Mouse (Mus musculus) cerebral cortex, adult 2 months (tissue): ENCODE data around the gene Cfap97d1.

Experiments used
- WGBS: fragments of 180-500 bp; shearing (Covaris S2); methylation state at CpG from one replicate; pipeline ENCODE4 v1.1.7; 2018; 5-methylcytosine and 5-hydroxymethylcytosine counted together

The Cfap97d1 gene

DNA sequence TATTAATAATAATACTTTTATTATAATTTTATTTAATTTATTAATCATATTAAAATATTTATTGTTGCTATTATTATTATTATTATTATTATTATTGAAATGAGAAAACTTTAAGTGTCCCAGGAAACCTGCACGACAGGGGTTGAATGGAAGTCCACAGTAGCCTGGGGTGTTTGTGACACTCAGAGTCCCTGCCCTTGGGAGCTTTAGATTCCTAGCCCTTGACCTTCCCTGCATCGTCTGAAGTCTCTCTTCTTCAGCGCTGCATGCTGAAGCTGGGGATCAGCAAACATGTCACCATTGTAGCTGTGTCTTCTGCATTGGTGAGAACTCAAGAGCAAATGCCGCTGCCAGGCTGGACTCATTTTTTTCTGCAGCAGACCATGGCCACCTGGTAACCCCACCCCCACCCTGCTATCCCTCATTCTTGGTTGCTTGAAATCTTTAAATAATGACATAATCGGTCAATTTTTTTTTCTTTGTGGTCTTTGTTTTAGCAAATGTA lies 51.4 kb downstream of the Cfap97d1 start:
- WGBS: 91% methylated on average over 5 of the region's 5 CpGs

DNA sequence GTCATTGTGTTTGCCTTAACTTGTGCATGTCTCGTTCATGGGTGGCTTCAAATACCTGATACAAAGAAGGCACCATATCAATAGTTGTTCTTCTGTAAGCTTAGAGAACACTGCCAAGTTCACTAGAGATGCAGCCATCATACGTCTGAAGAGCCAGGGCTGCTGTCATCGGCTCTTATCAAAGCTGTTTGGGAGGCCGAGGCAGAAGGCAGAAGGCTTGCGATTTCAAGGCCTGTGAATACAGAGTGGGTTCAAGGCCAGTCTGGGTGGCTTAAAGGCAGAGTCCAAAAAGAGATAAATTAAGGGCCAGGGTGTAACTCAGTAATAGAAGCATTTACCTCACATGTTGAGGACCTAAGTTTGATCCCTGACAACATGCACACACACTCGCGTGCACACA lies 52.3 kb downstream of the Cfap97d1 start:
- 93% methylated on average over 7 of the region's 7 CpGs for WGBS

DNA sequence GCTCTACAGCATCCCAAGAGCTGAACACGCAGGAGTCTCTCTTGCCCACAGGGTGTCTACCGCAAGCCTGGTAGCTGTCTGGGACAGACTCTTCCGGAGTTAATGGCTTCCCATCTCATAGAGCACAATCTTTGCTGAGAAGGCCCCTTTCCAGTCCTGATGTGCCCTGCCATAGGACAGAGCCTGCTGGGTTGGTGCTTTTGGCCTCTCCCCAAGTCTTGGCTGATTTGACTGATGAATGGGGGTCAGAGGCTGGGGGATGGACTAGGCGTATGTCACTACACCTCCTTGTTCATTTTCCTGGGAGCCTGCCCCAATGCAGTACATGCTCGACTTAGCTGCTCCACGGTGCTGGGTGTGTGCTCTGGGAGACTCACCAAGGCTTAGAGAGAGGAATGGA lies 53.7 kb downstream of the Cfap97d1 start:
- 85% methylated on average over 6 of the region's 6 CpGs for WGBS

DNA sequence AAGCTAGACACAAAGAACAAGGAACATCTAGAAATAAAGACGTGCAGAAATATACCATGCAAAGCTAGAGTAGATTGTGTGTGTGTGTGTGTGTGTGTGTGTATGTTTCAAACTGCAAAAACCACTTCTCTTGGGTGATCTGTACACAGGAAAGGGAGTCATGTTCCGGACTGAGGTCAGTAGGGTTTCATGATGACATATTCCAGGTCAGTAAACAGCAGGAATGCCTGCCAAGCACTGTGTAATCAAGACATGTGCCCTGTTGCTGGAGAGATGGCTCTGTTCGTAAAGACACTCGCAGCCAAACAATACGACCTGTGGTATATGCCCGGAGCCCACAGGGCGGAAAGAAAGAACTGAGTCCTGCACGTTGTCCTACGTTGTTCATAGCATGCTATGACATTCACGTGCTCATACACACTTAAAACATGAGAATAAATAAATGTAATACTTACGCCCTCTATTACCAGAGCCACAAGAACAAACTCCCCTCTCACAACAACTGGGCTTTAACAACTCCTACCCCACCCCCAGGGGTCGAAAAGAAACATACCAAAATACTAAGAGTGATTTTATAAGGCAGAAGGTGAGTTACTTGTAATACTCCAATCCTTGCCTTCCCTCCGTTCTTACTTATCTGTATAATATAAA lies 55.5 kb downstream of the Cfap97d1 start:
- 77% methylated on average over 13 of the region's 13 CpGs for WGBS

DNA sequence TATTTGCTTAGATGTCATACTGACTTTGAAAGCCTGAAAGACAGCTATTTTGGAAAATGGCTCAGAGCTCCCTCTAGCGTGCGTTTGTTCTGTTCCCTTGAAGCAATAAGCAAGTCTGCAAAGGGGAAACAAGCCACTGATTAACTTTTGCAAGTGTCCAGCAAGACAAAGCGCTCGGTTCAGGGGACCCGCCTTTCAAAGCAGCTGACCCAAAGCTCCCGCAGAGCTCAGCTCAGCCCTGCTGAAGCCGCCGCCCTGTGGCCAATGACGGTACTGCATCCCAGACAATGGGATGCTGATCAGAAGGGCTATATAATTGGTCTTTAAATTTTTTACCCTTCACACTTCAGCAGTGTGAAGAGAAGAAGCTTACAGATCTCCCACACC lies 56.1 kb downstream of the Cfap97d1 start:
- 1% methylated on average over 9 of the region's 9 CpGs for WGBS

DNA sequence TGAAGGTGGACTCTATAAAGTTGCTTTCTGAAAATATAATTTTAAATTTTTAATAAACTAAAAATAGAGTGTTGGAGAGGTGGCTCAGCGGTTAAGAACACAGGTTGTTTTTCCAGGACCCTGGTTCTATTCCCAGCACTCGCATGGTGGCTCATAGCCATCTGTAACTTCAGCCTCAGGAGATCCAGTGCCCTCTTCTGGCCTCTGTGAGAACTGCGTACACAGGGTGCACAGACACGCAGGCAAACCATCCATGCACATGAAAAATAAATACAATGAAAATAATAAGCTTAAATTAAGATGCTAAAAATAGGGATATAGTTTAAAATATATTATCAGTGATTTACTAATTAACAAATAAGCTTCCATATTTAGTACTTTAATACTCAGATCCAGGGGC lies 56.6 kb downstream of the Cfap97d1 start:
- 78% methylated on average over 4 of the region's 4 CpGs for WGBS

DNA sequence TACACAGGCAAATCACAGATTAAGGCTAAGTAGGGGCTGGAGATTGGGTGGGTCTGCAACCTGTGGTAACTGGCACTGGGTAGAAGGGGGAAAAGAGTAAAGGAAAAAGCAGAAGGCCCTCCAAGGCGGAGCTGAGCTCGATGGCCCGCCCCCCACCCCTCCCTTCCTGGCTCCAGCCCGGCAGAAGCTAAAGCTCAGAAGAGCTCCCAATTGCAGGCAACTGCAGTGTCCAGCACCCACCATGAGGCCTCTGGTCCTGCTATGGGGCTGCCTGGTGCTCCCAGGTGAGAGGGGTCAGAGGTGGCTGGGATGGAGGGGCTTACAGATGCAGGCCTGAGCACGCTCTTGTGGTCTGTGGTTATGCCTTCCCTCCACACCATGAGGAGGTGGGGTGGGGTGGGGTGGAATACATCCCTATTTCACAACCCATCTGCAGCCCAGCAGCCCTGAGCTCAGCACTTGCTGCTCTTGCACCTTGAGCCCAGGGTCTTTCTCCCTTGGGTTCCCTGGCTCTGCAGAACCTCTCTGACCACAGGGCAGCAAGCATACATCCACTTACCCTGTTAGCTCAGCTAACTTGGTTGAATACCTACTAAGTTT lies 57.4 kb downstream of the Cfap97d1 start, which contains the start of gene Cd300lg:
Gene Cd300lg (plus strand): TSS at position 160 of the 600 bp plus-strand sequence.
- WGBS: 67% methylated on average over 5 of the region's 5 CpGs
